Mouse (Mus musculus) embryonic facial prominence, embryonic 13.5 days (tissue): ENCODE data around the gene Tnnt3. TPM values are rescaled to one million over a fixed set of nuclear protein-coding genes. Genes with fewer than 3 reads are reported as not detected.

Experiments used
- ATAC-seq: fragments of 200-750 bp; cut with Nextera tagmentation; 2 replicates; pipeline ENCODE4 v1.8.0; 2017; ENCODE audit warnings: low read depth; ENCODE audit not compliant: insufficient number of reproducible peaks, insufficient read depth, low FRiP score, low TSS enrichment
- H3K27ac ChIP-seq: fragments of 300-500 bp; sonication (generic); 2 replicates; pipeline ENCODE4 v1.5.1; 2015; ENCODE audit warnings: moderate library complexity, mild to moderate bottlenecking, inconsistent platforms
- H3K27me3 ChIP-seq: fragments of 300-500 bp; sonication (generic); 2 replicates; pipeline ENCODE4 v1.6.1; 2015; ENCODE audit warnings: mild to moderate bottlenecking, inconsistent platforms
- H3K36me3 ChIP-seq: fragments of 300-500 bp; sonication (generic); 2 replicates; pipeline ENCODE4 v1.6.1; 2015; ENCODE audit warnings: mild to moderate bottlenecking, inconsistent platforms
- H3K4me1 ChIP-seq: fragments of 300-500 bp; sonication (generic); 2 replicates; pipeline ENCODE4 v1.6.1; 2015; ENCODE audit warnings: inconsistent platforms
- H3K4me2 ChIP-seq: fragments of 300-500 bp; sonication (generic); 2 replicates; pipeline ENCODE4 v1.6.1; 2015; ENCODE audit warnings: moderate library complexity, mild to moderate bottlenecking, inconsistent platforms
- H3K4me3 ChIP-seq: fragments of 300-500 bp; sonication (generic); 2 replicates; pipeline ENCODE4 v1.5.1; 2015; ENCODE audit warnings: mild to moderate bottlenecking, inconsistent platforms
- H3K9ac ChIP-seq: fragments of 300-500 bp; sonication (generic); 2 replicates; pipeline ENCODE4 v1.6.1; 2015; ENCODE audit warnings: mild to moderate bottlenecking, inconsistent platforms
- H3K9me3 ChIP-seq: fragments of 300-500 bp; sonication (generic); 2 replicates; pipeline ENCODE4 v1.6.1; 2016; ENCODE audit warnings: inconsistent platforms
- WGBS: fragments of 180-500 bp; shearing (Covaris S2); methylation state at CpG from one replicate; pipeline ENCODE4 v1.1.7; 2015; ENCODE audit warnings: mixed read lengths; 5-methylcytosine and 5-hydroxymethylcytosine counted together
- polyA plus RNA-seq: library from polyadenylated mRNA; unstranded; fragments of >200 nt; fragmentation: Nextera tagmentation; extraction: Ambion mirVana; gene quantifications from 2 replicates; pipeline ENCODE4 v1.2.1, GENCODE M21; 2015

The Tnnt3 gene
- polyA plus RNA-seq, 1 experiment from 2014 or later: 5.8 TPM

GRCm38 (mm10) chr7:142462190-142462589 is 36.4 kb upstream of the Tnnt3 start:
- ATAC-seq: no peak
- Histone ChIP-seq H3K4me1 (peaks cover 31% of the 10 kb centered on the region), H3K9ac (no peak overlapping the region), H3K36me3 (no peaks in the 10 kb centered on the region), H3K27me3 (no peaks in the 10 kb centered on the region), H3K4me2 (no peak overlapping the region), H3K27ac (no peak overlapping the region), H3K4me3 (no peak overlapping the region), H3K9me3 (no peaks in the 10 kb centered on the region)
- WGBS: 78% methylated on average over 6 of the region's 6 CpGs

- no peaks in the 10 kb centered on the region for H3K36me3 ChIP-seq
- H3K4me3 ChIP-seq: no peak overlapping the region
- H3K4me2 ChIP-seq: no peak overlapping the region
- ATAC-seq: no peak
- 69% methylated on average over 4 of the region's 4 CpGs for WGBS
- no peak overlapping the region; the same call in 1 of the 2 replicates for H3K27ac ChIP-seq
- peaks cover 27% of the 10 kb centered on the region for H3K4me1 ChIP-seq
- H3K9me3 ChIP-seq: no peaks in the 10 kb centered on the region
- no peaks in the 10 kb centered on the region for H3K27me3 ChIP-seq
- H3K9ac ChIP-seq: no peak overlapping the region
Measured at GRCm38 (mm10) chr7:142462594-142463078, 36.0 kb upstream of the Tnnt3 start.

GRCm38 (mm10) chr7:142470171-142470691 is 28.4 kb upstream of the Tnnt3 start:
- Histone ChIP-seq H3K36me3 (no peaks in the 10 kb centered on the region), H3K4me1 (peaks cover 58% of the 10 kb centered on the region), H3K4me2 (no peak overlapping the region), H3K27ac (peak overlapping the region; percentile 84), H3K4me3 (no peak overlapping the region), H3K9ac (no peak overlapping the region), H3K27me3 (no peaks in the 10 kb centered on the region), H3K9me3 (no peaks in the 10 kb centered on the region)
- no peak for ATAC-seq
- WGBS: 78% methylated on average over 7 of the region's 7 CpGs

- H3K4me3 ChIP-seq: no peak overlapping the region
- no peaks in the 10 kb centered on the region for H3K9me3 ChIP-seq
- peaks cover 58% of the 10 kb centered on the region for H3K4me1 ChIP-seq
- no peaks in the 10 kb centered on the region for H3K36me3 ChIP-seq
- ATAC-seq: peak; percentile 72; the same call in 1 of the 2 replicates
- no peaks in the 10 kb centered on the region for H3K27me3 ChIP-seq
- H3K9ac ChIP-seq: peak overlapping the region; percentile 61; the same call in 1 of the 2 replicates
- 23% methylated on average over 4 of the region's 4 CpGs for WGBS
- H3K4me2 ChIP-seq: no peak overlapping the region; the same call in 1 of the 2 replicates
- peak overlapping the region; percentile 84 for H3K27ac ChIP-seq
Measured at GRCm38 (mm10) chr7:142470808-142471413, 27.7 kb upstream of the Tnnt3 start.

- 39% methylated on average over 6 of the region's 6 CpGs for WGBS
- peak overlapping the region; percentile 84 for H3K27ac ChIP-seq
- peak overlapping the region; percentile 61 for H3K9ac ChIP-seq
- H3K4me1 ChIP-seq: peaks cover 58% of the 10 kb centered on the region
- ATAC-seq: no peak
- peak overlapping the region; percentile 31 for H3K4me2 ChIP-seq
- no peak overlapping the region for H3K4me3 ChIP-seq
- no peaks in the 10 kb centered on the region for H3K9me3 ChIP-seq
- H3K27me3 ChIP-seq: no peaks in the 10 kb centered on the region
- no peaks in the 10 kb centered on the region for H3K36me3 ChIP-seq
Measured at GRCm38 (mm10) chr7:142471414-142471861, 27.2 kb upstream of the Tnnt3 start.

- peak overlapping the region; percentile 61 for H3K9ac ChIP-seq
- no peak for ATAC-seq
- peak overlapping the region; percentile 31 for H3K4me2 ChIP-seq
- 42% methylated on average over 15 of the region's 15 CpGs for WGBS
- peak overlapping the region; percentile 84 for H3K27ac ChIP-seq
- no peaks in the 10 kb centered on the region; the same call in 1 of the 2 replicates for H3K36me3 ChIP-seq
- no peak overlapping the region for H3K4me3 ChIP-seq
- H3K4me1 ChIP-seq: peaks cover 58% of the 10 kb centered on the region
- no peaks in the 10 kb centered on the region for H3K9me3 ChIP-seq
- H3K27me3 ChIP-seq: no peaks in the 10 kb centered on the region
Measured at GRCm38 (mm10) chr7:142471884-142472570, 26.6 kb upstream of the Tnnt3 start.

GRCm38 (mm10) chr7:142472936-142473335 is 25.7 kb upstream of the Tnnt3 start:
- peak overlapping the region; percentile 31; the same call in 1 of the 2 replicates for H3K4me2 ChIP-seq
- H3K4me1 ChIP-seq: peaks cover 58% of the 10 kb centered on the region
- 96% methylated on average over 4 of the region's 4 CpGs for WGBS
- H3K36me3 ChIP-seq: no peaks in the 10 kb centered on the region; the same call in 1 of the 2 replicates
- no peaks in the 10 kb centered on the region for H3K27me3 ChIP-seq
- H3K27ac ChIP-seq: peak overlapping the region; percentile 84; the same call in 1 of the 2 replicates
- H3K4me3 ChIP-seq: no peak overlapping the region
- no peaks in the 10 kb centered on the region for H3K9me3 ChIP-seq
- H3K9ac ChIP-seq: 0 out of 2 replicates have a peak overlapping the region, but pooled peaks have one; percentile 6
- ATAC-seq: no peak

- ATAC-seq: no peak
- Histone ChIP-seq H3K27me3 (no peaks in the 10 kb centered on the region), H3K4me3 (no peak overlapping the region), H3K9ac (no peak overlapping the region), H3K27ac (peak overlapping the region; percentile 28; the same call in 1 of the 2 replicates), H3K36me3 (no peaks in the 10 kb centered on the region; the same call in 1 of the 2 replicates), H3K9me3 (no peaks in the 10 kb centered on the region), H3K4me2 (peak overlapping the region; percentile 31; the same call in 1 of the 2 replicates), H3K4me1 (peaks cover 58% of the 10 kb centered on the region)
- WGBS: 81% methylated on average over 2 of the region's 2 CpGs
Measured at GRCm38 (mm10) chr7:142473476-142473875, 25.2 kb upstream of the Tnnt3 start.

GRCm38 (mm10) chr7:142474799-142475198 is 23.8 kb upstream of the Tnnt3 start:
- Histone ChIP-seq H3K27ac (no peak overlapping the region), H3K27me3 (no peaks in the 10 kb centered on the region), H3K4me3 (no peak overlapping the region), H3K4me2 (no peak overlapping the region), H3K9me3 (no peaks in the 10 kb centered on the region), H3K4me1 (peaks cover 53% of the 10 kb centered on the region), H3K9ac (peak overlapping the region; percentile 11; the same call in 1 of the 2 replicates), H3K36me3 (no peaks in the 10 kb centered on the region; the same call in 1 of the 2 replicates)
- ATAC-seq: no peak
- 89% methylated on average over 14 of the region's 14 CpGs for WGBS

- Histone ChIP-seq H3K4me1 (peaks cover 52% of the 10 kb centered on the region), H3K36me3 (no peaks in the 10 kb centered on the region; the same call in 1 of the 2 replicates), H3K27ac (peak overlapping the region; percentile 40; the same call in 1 of the 2 replicates), H3K9ac (no peak overlapping the region), H3K4me3 (no peak overlapping the region), H3K4me2 (no peak overlapping the region), H3K9me3 (no peaks in the 10 kb centered on the region), H3K27me3 (no peaks in the 10 kb centered on the region)
- no peak for ATAC-seq
- 68% methylated on average over 7 of the region's 7 CpGs for WGBS
Measured at GRCm38 (mm10) chr7:142475641-142476040, 23.0 kb upstream of the Tnnt3 start.

- H3K4me3 ChIP-seq: no peak overlapping the region
- H3K4me2 ChIP-seq: no peak overlapping the region
- no peak overlapping the region for H3K9ac ChIP-seq
- peak overlapping the region; percentile 40; the same call in 1 of the 2 replicates for H3K27ac ChIP-seq
- peaks cover 52% of the 10 kb centered on the region for H3K4me1 ChIP-seq
- 79% methylated on average over 5 of the region's 5 CpGs for WGBS
- no peaks in the 10 kb centered on the region for H3K27me3 ChIP-seq
- H3K9me3 ChIP-seq: no peaks in the 10 kb centered on the region
- H3K36me3 ChIP-seq: no peaks in the 10 kb centered on the region; the same call in 1 of the 2 replicates
- ATAC-seq: no peak
Measured at GRCm38 (mm10) chr7:142476271-142476670, 22.4 kb upstream of the Tnnt3 start.
